Mouse (Mus musculus) cerebellum, postnatal 25 days (tissue): Measurements from ENCODE around the gene Ager.

ENCODE experiments used
- DNase-seq, 2 experiments: peaks; one replicate each; pipeline ENCODE4 v3.0.0; 2021; ENCODE audit warnings: mixed read lengths in 2 of 2

The Ager gene

DNA sequence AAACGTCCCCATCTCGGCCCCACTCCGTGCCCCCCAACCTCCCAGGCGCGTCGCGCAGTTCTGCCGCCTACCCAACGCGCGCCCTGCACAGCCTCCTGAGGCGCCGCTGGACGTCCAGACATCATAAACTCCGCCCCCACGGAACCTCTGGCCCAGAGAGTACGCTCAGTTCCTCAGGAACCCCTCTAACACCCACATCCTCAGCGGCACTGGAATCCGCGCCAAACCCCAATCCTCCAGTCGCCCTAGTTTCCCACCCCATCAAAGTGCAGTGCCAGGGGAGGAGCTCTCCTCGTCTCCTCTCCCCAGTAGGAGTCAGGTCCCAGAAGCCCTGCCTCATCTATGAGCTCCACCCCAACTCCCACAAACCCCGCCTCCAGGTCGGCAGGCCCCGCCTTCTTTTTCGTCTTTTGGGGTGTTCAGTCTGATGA is 34.6 kb downstream of the Ager start:
- DNase-seq, result peak; percentile 85 to 90

GRCm38 (mm10) chr17:34635671-34636070 is 38.0 kb downstream of the Ager start:
- DNase-seq, result no peak

- DNase-seq, result peak in 1 of 2 experiments; percentile 34
Observed at GRCm38 (mm10) chr17:34637459-34637858, 39.8 kb downstream of the Ager start.

GRCm38 (mm10) chr17:34639461-34640255 is 42.0 kb downstream of the Ager start:
- DNase-seq, result peak; percentile 42 to 43

DNA sequence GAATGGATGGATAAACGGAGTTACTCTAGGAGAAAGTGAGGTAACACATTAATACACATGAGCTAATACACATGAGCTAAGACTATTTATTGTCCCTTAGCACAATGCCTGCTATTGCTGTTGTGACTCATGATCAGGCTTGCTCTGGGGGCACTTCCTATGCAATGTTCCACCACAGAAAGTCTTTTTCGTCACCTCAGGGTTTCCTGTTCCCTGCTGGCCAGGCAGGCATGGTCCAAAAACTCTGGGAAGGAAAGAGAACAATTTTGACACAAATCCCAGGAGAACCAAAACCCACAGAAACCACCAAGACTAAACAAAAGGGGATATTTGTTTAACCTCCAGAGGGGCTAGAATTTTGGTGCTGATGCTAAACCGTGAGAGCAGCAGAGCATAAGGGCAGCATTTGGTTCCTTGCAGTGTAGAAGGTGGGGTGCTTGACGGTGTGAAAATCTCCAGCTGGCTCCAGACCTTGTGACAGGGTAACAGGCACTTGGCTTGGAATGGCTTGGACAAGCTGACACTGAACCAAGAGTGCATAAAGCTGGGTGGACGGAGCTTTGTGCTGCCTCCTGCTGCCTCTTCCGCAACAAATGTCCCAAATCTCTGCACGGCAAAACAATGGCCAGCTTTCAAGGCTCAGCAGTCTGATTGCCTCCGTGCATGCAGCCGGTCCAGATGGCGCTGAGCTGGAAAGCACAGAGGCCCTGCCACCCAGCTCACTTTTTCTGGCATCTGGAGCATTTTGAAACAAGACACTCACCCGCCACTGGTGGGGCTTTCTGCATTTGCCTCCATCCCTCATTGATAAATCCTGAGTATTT is 43.3 kb downstream of the Ager start:
- peak; percentile 89 for DNase-seq

DNA sequence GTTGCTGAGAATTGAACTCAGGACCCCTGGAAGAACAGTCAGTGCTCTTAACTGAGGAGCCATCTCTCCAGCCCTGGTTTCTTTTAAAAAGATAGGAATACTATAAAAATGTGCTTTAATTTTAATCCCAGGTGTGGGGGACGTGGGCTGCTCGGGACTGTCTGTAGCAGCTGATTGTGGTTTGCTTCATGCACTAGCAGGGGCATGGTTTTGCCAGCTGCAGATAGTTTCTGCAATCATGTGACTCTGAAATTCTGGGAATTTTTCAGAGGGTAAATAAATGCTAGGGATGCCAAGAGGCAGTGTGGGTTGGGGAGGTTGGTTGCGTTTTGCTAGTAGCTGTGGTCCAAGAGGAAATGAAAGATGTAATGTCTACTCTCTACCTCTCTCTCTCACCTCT is 44.3 kb downstream of the Ager start:
- peak in 1 of 2 experiments; percentile 16 for DNase-seq

GRCm38 (mm10) chr17:34643379-34643778 is 45.7 kb downstream of the Ager start:
- DNase-seq, result peak in 1 of 2 experiments; percentile 10

DNA sequence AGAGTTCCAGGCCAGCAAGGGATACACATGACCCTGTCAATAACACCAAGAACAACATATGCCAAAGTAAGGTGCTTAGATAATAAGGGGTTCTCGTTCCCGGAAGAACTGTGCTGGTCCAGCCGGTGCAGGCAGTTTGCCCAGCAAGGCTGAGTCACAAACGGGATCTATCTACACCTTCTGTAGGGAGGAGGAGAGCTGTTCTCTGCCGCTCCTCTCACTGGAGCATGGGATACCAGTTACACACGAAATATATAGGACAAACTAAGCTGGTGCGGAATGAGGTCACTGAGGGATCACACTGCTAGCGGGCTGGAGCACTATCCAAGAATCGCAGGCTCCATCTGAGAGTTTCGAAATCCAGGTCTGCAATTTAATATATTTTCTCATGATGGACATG is 46.3 kb downstream of the Ager start:
- DNase-seq, result peak; percentile 82 to 89

GRCm38 (mm10) chr17:34644608-34645007 is 46.9 kb downstream of the Ager start, which contains the start of gene Fkbpl:
Gene Fkbpl (plus strand): TSS chr17:34644764.
- DNase-seq, result peak; percentile 96

DNA sequence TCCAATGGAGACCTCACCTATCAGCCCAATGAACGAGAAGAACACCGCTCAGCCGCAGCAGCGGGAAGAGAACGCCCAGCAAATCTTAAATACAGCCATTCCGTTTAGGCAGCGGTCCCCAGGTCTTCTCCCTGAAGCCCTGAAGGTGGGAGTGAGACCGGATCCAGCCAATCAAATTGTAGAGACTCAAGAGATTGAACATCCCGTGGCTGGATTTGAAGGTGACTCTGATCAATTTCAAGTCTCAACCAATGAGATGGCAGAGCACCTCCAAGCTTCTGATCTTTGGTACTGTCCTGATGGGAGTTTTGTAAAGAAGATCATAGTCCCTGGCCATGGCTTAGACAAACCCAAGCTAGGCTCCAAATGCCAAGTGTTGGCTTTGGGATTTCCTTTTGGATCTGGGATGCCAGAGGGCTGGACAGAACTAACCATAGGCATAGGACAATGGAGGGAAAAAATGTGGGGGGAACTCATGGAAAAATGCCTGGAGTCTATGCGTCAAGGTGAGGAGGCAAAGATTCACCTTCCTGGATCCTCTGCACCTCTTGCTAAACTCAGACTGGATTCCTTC is 47.7 kb downstream of the Ager start:
- DNase-seq, result peak; percentile 7 to 19

GRCm38 (mm10) chr17:34645831-34646511 is 48.3 kb downstream of the Ager start:
- DNase-seq, result peak; percentile 21 to 51

DNA sequence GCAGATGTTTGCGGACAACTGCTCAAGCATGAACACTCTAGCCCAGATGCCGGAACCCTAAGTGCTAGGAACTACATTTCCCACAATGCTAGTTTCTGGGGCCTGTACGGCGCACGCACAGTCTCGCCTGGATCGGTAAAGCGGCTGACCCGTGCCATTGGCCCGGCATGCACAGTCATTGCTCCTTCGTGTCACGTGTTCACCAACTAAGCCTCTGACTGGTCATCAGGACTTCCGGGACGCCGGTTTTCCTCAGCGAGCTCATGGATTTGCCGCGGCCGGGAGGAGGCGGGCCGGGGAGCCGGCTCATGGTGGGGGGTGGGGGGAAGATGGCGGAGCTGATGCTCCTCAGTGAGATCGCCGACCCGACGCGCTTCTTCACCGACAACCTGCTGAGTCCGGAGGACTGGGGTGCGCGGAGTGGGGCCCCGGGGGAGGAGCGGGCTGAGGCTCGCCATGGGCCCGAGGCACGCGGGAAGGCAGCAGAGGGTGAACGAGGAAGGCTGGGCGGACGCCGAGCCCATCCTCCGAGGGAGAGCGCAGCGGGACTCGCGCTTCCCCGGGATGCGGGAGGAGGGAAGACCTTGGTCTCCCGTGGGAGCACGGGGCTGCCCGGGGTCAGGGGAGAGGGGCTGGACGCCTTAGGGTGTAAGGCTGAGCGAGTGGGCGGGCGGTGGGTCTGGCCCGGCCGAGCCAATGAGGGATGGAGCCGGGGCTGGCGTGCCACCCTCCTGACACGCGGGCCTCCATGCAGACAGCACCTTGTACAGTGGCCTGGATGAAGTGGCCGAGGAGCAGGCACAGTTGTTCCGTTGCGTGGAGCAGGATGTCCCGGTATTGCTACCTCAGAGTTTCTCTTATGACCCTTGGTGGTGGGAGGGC is 49.5 kb downstream of the Ager start, which contains the start of gene Atf6b:
TSS of gene Atf6b (plus strand) at position 241 of the 882 bp plus-strand sequence.
- DNase-seq, result peak; percentile 91 to 95

DNA sequence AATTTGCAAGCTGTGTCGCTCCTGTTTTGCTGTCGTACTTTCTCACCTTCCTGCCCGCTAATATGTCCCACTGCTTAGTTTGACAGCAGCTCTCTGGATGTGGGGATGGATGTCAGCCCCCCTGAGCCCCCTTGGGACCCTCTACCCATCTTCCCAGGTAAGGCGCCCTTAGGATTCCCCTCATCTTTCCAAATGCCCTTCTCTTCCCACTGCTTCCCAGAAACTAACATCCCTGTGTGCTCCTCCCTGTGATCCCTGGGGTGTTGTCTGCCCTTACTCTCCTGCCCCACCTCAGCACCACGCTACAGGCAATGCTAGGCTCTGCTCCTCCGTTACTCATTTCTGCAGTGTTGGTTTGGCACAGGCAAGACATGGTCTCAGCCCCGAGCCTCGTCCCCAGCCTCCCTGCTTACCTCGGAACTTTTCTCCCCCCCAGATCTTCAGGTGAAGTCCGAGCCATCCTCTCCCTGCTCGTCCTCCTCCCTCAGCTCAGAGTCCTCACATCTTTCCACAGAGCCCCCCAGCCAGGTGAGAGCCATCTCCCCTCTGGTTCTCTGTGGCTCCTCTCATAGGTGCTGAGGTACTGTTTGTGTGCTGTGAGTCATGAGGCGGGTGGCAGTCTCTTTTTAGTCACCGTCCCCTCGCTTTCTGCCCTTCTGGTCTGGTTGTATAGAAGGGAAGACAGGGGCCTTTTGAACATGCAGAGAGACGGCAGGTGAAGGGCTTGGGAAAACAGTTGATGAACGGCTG is 50.7 kb downstream of the Ager start:
- peak; percentile 3 to 8 for DNase-seq

DNA sequence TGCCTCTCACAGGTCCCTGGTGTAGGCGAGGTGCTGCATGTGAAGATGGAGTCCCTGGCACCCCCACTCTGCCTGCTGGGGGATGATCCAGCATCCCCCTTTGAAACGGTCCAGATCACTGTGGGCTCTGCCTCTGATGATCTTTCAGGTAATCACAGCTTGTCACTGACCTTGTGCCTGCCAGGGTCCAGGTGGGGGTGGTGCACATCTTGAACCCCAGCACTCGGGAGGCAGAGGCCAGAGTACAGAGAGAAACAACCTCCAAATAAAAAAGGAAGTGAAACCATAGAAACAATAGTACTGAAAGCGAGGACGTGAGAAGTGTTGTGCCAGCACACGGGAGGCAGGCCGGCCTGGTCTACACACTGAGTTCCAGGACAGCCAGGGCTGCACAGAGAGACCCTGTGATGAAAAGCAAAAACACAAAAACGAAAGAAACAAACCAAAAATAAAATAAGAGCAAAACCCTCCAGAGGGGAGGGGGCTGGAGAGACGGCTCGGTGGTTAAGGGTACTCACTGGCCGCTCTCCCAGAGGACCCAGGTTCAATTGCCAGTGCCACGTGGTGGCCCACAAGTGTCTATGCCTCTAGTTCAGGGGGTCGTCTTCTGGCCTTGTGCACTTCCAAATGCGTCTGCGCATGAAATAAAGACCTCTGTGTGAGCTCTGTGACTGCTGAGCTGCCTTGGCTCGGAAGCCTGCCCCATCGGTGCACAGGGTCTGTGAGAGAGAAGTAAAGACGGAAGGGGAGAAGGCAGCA is 51.6 kb downstream of the Ager start:
- DNase-seq, result peak in 1 of 2 experiments; percentile 11
